Mouse (Mus musculus) adrenal gland, adult 8-10 months (tissue): ENCODE data around the gene Tlr7. TPM values are rescaled to one million over a fixed set of nuclear protein-coding genes. Genes with fewer than 3 reads are reported as not detected.
"Not testable (repeated sequence)": the region's sequence is repeated elsewhere in the genome, so short reads cannot be mapped to it uniquely, and the experiment has no call there.

Source experiments
- DNase-seq: peaks from one replicate; pipeline ENCODE4 v3.0.0; 2022
- total RNA-seq, 4 experiments: library from RNA; stranded (reverse); gene quantifications; 2 replicates each; pipeline ENCODE4 v1.2.4; 2022

The Tlr7 gene
- 1 to 10 TPM; 1.8 to 7.9 (median 3.7) TPM for total RNA-seq

DNA sequence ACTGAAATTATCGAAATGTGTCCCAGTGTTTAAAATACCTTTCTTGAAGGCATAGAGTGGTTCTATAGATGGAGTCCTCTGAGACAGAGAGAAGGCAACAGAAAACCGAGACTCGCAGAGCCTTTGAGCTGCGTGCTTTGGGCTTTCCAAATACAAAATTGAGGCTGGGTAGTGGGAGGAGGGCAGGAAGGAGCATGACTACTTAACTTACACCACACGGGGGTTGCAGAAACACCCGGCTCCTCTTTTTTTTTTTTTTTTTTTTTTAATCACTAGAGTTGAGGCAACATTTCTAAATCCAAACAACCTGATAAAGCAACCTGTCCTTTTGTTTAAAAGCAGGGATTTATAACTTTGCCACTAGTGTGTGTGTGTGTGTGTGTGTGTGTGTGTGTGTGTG lies at the start of gene Tlr7:
Gene Tlr7, minus strand, starts transcription at position 160 of the 400 bp plus-strand sequence.
- no peak for DNase-seq

- no peak for DNase-seq
Measured at GRCm38 (mm10) chrX:167380073-167380472, 49.7 kb upstream of the Tlr7 start.

DNA sequence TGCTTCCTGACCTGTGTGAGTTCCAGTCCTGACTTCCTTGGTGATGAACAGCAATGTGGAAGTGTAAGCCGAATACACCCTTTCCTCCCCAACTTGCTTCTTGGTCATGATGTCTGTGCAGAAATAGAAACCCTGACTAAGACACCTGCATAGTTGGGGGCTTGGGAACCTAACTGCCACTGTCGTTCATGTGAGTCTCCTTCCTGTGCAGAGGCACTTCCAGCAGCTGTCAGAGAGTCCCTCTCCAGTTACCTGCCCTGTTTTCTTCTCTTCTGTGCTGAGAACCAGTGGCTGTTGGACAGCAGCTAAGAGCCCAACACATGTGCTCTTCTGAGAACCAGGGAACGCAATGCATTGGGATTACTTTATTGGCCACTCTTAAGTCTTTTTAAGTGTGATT lies 30.9 kb upstream of the Tlr7 start:
- DNase-seq: not testable (repeated sequence)

DNA sequence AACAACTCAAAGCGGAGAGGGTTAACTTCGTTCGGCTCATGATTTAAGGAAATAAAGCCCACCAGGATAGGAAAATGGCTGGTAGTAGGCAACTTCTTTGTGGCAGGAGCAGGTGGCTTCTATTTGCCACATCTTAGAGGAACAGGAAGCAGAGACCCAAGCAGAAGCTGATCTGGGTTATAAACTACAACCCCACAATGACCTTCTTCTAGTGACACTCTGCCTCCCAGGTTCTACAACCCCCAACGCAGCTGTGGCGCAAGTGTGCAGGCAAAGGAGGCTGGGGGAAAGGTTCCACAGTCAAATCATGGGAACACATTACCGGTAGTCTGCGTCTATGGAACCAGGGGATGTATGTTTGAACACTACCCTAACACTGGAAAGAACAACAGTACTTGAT lies 29.3 kb upstream of the Tlr7 start:
- DNase-seq: no peak

DNA sequence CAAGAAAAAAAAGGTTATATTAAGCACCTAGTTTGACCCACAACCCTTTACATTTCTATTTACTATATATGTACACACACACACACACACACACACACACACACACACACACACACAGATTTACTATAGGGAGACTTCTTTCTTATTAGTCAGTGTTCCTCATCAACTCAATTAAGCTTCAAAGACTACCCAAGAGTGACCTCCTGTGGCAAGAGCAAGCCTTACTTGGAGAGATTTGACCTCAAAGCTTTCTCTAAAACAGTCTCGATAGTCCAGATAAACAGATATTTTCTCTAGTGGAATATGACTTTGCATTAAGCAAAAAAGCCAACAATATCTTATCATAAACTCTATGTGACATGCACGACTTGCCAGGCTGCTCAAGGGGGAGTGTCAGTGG lies 27.1 kb upstream of the Tlr7 start:
- DNase-seq: no peak

GRCm38 (mm10) chrX:167355965-167356364 lies 25.6 kb upstream of the Tlr7 start:
- no peak for DNase-seq

DNA sequence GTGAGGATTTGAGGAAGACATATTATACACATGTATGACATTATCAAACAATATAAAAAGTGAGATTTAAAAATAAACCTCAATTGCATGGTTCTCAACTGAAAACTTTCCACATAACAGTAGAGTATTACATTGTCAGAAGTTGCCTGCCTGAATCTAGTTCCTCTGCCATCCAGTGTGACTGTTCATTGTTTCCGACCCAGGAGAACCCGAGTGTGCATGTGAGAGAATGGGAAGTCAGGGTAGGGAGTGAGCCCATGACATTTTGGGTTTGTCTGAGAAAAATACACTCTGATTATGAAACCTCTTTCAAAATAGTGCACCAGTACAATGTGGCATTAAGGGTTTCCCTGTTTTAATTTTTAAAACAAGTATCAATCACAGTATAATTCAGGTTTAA lies 23.3 kb upstream of the Tlr7 start:
- DNase-seq: no peak

GRCm38 (mm10) chrX:167346440-167346839 lies 16.1 kb upstream of the Tlr7 start:
- DNase-seq: no peak

DNA sequence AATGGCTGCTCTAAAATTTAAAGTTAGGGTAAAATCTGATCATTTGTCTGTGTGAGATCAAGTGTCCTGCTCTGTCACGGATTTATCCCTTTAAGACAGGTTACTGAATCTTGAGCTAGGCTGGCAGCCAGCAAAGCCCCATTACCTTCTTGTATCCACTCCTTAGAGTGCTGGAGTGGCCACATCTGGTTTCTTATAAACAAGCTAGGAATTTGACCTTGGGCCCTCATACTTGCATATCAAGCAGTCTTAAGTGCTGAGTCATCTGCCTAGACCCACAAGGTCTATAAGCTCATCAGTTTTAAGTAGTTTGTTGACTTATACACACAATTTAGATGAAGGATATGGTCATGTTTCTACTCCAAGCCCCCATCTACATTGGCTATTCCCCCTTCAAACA lies 14.0 kb upstream of the Tlr7 start:
- DNase-seq: no peak

GRCm38 (mm10) chrX:167341811-167342210 lies 11.5 kb upstream of the Tlr7 start:
- DNase-seq: no peak

DNA sequence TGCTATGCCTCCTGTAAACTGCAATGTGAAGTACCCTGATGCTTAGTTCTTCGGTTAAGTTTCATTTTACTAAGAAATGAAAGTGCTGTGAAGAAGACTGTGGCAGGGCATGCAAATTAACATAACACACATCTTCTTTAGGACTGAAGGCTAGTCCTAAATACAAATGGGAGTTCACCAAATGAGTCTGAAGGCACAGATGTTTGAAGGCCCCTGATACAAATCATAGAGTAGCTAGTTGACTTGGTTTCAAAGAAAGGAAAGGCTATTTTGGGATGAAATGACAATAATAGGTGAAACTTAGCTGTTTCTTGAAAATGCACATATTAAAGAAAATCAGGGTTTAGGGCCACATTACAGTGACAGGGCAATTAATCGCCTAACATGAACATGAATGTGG lies 9.8 kb upstream of the Tlr7 start:
- DNase-seq: no peak

GRCm38 (mm10) chrX:167337990-167338389 lies 7.6 kb upstream of the Tlr7 start:
- no peak for DNase-seq

DNA sequence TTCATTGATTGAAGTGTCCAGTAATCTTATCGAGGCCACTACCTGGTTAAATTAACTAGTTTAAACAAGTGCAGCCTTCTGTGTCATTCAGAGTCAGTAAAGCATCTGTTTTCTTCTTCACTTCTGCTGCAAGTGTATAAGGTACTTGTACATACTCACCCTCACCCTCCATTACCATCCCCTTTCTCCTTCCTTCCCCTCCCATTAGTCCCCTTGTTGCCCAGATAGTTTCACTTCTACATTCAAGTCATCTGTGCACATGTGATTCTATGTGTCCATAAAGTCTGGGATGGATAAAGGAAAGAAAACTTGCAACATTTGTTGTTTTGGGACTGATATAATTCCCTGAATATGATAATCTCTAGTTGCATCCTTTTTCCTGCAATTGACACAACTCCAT lies 4.2 kb upstream of the Tlr7 start:
- DNase-seq: no peak

GRCm38 (mm10) chrX:167332607-167333006 lies 2.2 kb upstream of the Tlr7 start:
- DNase-seq: no peak

DNA sequence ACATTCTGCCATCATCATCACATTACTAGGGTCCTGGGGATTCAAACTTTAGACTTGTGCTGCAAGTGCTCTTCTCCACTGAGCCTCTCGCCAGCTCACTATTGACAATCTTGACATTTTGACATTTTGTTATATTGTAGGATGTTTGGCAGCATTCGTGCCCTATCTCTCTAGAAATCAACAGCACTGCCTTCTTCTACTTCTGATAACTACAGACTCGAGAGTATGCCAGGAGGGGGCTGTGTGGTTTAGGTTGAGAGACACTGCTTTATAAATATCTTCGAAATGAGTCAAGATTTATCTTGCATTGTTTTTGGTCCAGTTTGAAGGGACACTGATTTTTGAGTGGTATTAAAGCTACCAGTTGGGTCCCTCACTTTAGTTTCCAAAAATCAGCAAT lies 635 bp upstream of the Tlr7 start:
- DNase-seq: no peak

DNA sequence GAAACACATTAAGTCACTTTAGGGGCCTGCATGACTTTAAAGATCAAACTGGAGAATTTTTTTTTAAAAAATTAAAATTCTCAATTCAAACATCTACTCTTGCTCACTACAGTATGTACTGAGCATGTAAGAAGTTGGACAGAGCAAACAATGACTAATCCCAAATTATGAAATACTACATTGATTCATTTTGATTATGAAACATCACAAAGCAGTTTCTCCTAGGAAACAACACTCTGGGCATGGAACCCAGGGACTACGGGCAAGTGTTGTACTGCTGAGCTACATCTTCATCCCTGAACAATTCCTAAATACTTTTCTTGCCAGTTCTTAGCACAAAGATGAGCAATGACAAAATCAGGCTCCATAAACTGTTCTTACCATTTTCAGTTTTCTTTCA lies 738 bp downstream of the Tlr7 start:
- no peak for DNase-seq

DNA sequence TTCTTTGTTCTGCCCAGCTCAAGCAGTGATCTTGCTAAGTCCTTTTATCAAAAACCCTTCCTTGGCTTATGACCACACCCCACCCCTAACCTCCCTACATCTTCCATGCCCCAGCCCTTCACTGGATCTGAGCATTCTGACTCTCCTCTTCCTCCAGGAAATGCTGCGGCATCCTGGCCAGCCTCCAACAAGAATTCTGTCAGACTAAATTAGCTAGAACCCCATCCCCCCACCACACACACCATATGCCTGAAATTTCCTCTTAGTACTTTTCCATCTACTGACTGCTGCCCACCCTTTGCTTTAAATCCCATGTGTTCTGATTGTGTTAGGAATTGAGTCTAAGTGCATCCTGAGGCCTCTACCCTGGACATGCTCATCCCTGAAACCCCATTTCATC lies 1.3 kb downstream of the Tlr7 start:
- no peak for DNase-seq

- no peak for DNase-seq
Measured at GRCm38 (mm10) chrX:167328519-167328918, 1.8 kb downstream of the Tlr7 start.

- no peak for DNase-seq
Measured at GRCm38 (mm10) chrX:167323742-167324141, 6.6 kb downstream of the Tlr7 start.

DNA sequence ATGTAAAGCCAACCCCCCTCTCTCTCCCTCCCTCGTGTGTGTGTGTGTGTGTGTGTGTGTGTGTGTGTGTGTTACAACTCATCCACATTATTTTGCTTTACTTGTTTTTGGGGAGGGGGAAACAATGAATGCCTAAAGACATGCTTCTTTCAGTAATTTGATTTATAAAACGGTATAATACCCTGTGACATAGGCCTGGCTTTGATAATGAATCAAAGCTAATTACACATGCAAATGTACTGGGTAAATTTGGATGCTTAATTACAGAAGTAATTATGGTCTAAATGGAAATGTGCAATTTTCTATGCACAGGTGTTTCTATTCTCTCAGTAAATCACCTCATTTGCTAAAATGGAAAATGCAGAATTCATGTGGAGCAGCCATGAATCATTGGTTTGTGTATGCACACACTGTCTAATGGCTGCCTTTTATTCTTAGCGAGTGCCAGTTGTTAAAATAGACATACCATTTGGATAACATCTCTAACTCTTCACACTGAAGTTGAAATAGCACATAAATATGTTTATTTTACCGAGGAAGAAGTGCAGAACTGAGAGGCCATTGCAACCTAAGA lies 9.0 kb downstream of the Tlr7 start:
- no peak for DNase-seq

GRCm38 (mm10) chrX:167318819-167319396 lies 11.4 kb downstream of the Tlr7 start:
- DNase-seq: no peak

DNA sequence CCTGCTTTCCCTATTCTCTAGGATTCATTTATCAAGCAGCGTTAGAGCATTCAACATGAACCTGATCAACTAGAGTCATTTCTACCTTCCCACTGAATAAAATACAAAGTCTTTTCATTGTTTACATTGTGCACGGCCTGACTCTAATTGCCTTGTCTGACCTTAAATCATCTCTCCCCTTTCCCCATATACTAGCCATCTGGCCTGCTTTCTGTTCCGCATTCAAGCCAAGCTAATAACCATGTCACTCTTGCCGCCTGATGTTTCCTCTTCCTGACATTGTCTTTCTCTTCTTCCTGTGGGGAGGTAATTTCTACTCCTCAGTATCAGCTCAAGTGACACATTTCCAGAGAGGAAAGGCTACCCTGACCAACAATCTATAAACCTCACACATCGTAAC lies 14.6 kb downstream of the Tlr7 start:
- no peak for DNase-seq

DNA sequence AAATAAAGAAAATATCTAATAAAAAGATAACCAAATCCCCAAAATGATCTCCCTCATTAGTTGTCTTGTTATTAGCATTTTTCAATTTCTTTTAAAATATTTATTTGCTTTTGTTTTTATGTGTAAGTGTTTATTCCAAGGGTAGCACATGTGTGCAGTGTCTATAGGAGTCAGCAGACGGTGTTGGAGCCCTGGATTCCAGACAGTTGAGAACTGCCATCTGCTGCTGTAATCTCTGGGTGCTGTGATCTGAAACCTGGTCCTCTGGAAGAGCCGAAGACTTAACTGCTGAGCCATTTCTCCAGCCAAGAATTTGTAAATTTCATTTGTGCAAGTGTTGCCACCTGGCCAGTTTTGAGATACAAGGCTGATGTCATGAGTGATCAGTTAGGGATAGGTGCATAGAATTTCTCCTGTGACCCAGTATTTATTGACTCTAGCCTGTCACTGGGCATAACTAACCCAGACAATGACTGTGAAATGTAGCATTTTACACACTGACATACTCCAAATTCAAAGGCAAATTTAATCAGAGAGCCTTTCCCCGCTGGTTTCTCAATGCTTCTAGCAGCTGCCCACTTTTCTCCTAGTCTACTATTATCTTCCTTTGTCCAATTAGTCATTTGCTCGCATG lies 15.1 kb downstream of the Tlr7 start:
- no peak for DNase-seq

- DNase-seq: not testable (repeated sequence)
Measured at GRCm38 (mm10) chrX:167302061-167302460, 28.3 kb downstream of the Tlr7 start.
